Mouse (Mus musculus) spleen, adult 2 months (tissue): Measurements from ENCODE around the gene Mmp14.

Source experiments
- CTCF ChIP-seq: fragments of 200-500 bp; IDR thresholded peaks from 2 replicates; pipeline ENCODE4 v1.5.1; 2011; ENCODE audit warnings: mild to moderate bottlenecking, inconsistent platforms; ENCODE audit not compliant: insufficient read depth, insufficient read length, insufficient replicate concordance; ENCODE audit errors: extremely low read depth
- POLR2A ChIP-seq: fragments of 200-500 bp; IDR thresholded peaks from 2 replicates; pipeline ENCODE4 v1.6.1; 2011; ENCODE audit warnings: low read depth, low read length, inconsistent platforms

GRCm38 (mm10) chr14:54477172-54477909 is 45.9 kb downstream of the Mmp14 start:
- TF ChIP-seq POLR2A (no peak), CTCF (no peak)
